Mouse (Mus musculus) hindbrain, embryonic 11.5 days (tissue): ENCODE data around the gene Tinagl1. TPM values are rescaled to one million over a fixed set of nuclear protein-coding genes. Genes with fewer than 3 reads are reported as not detected.
A peak's percentile ranks its signal among the peaks of the same experiment; 100 is the strongest.

Source experiments
- ATAC-seq: fragments of 200-750 bp; cut with Nextera tagmentation; 2 replicates; pipeline ENCODE4 v1.8.0; 2017; ENCODE audit warnings: mild to moderate bottlenecking, moderate TSS enrichment, moderate library complexity; ENCODE audit not compliant: low FRiP score
- DNase-seq: peaks from one replicate; pipeline ENCODE4 v3.0.0-alpha.2; 2015; ENCODE audit warnings: low spot score
- H3K27ac ChIP-seq: fragments of 300-500 bp; sonication (generic); 2 replicates; pipeline ENCODE4 v1.5.1; 2014; ENCODE audit warnings: mild to moderate bottlenecking, low read depth, low read length
- H3K27me3 ChIP-seq: fragments of 300-500 bp; sonication (generic); 2 replicates; pipeline ENCODE4 v1.6.1; 2014; ENCODE audit warnings: mild to moderate bottlenecking, low read length, moderate library complexity, mixed read lengths; ENCODE audit not compliant: control insufficient read depth, insufficient read depth
- H3K36me3 ChIP-seq: fragments of 300-500 bp; sonication (generic); 2 replicates; pipeline ENCODE4 v1.6.1; 2014; ENCODE audit warnings: mild to moderate bottlenecking, low read length, moderate library complexity, mixed read lengths; ENCODE audit not compliant: control insufficient read depth, insufficient read depth
- H3K4me1 ChIP-seq: fragments of 300-500 bp; sonication (generic); replicated peaks from 2 replicates; pipeline ENCODE4 v1.6.1; 2014; ENCODE audit warnings: low read length, mixed read lengths; ENCODE audit not compliant: control insufficient read depth, insufficient read depth
- H3K4me2 ChIP-seq: fragments of 300-500 bp; sonication (generic); replicated peaks from 2 replicates; pipeline ENCODE4 v1.6.1; 2014; ENCODE audit warnings: mild to moderate bottlenecking, low read depth, low read length
- H3K4me3 ChIP-seq: fragments of 300-500 bp; sonication (generic); 2 replicates; pipeline ENCODE4 v1.5.1; 2014; ENCODE audit warnings: low read depth, low read length
- H3K9ac ChIP-seq: fragments of 300-500 bp; sonication (generic); 2 replicates; pipeline ENCODE4 v1.6.1; 2014; ENCODE audit warnings: low read depth, low read length
- H3K9me3 ChIP-seq: fragments of 300-500 bp; sonication (generic); 2 replicates; pipeline ENCODE4 v1.6.1; 2016; ENCODE audit warnings: low read length; ENCODE audit not compliant: control insufficient read depth
- WGBS: fragments of 180-500 bp; shearing (Covaris S2); extraction: QIAGEN DNeasy Blood & Tissue Kit; methylation state at CpG from one replicate; pipeline ENCODE4 v1.1.7; 2014; 5-methylcytosine and 5-hydroxymethylcytosine counted together
- polyA plus RNA-seq: library from polyadenylated mRNA; unstranded; fragments of >200 nt; fragmentation: Nextera tagmentation; extraction: Ambion mirVana; gene quantifications from 2 replicates; pipeline ENCODE4 v1.2.1, GENCODE M21; 2014

Tinagl1 gene
- polyA plus RNA-seq, 1 experiment from 2014 or later: 10.0 TPM

DNA sequence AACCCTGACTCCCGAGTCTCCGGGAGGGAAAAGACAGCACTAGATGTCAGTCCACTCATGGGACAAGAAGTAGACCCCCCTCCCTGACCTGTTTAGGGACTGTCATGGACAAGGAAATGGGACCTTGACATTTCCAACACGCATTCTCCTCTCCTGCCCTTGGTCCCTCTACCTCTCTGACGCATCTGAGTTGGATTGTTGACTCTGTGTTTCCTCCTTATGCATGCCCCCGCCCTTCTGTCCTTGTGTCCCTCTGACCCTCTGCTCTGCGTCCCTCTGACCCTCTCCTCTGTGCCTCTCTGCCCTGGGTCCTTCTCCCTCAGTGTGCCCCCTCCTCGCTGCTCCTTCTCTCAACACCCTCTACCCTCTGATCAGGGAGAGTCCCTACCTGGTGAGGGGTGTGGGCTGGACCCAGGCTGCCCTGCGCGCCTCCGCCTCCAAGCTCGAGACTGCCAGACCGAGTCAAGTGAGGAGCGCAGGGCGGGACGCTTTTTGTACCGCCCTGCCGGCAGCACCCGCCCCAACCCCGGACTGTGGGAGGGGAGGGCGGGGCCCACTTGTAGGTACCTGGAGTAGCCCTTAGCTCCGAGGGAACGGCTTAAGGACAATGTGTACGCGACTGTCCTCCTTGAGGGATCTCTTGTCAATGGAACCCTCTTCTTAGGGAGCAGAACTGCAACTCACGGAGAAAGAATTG is 439 bp downstream of the Tinagl1 start:
- H3K9ac ChIP-seq: no peak overlapping the region
- no peaks in the 10 kb centered on the region for H3K9me3 ChIP-seq
- H3K4me2 ChIP-seq: peak overlapping the region; percentile 32; the same call in 1 of the 2 replicates
- ATAC-seq (peak; percentile 51), DNase-seq (peak; percentile 56)
- no peak overlapping the region for H3K27ac ChIP-seq
- H3K4me3 ChIP-seq: no peak overlapping the region
- H3K27me3 ChIP-seq: peaks cover 8% of the 10 kb centered on the region; the same call in 1 of the 2 replicates
- no peaks in the 10 kb centered on the region for H3K36me3 ChIP-seq
- WGBS: 2% methylated on average over 25 of the region's 25 CpGs
- peaks cover 11% of the 10 kb centered on the region; the same call in 1 of the 2 replicates for H3K4me1 ChIP-seq

- peaks cover 11% of the 10 kb centered on the region; the same call in 1 of the 2 replicates for H3K4me1 ChIP-seq
- H3K9me3 ChIP-seq: no peaks in the 10 kb centered on the region
- H3K27me3 ChIP-seq: peaks cover 8% of the 10 kb centered on the region; the same call in 1 of the 2 replicates
- 37% methylated on average over 19 of the region's 19 CpGs for WGBS
- H3K9ac ChIP-seq: no peak overlapping the region
- H3K4me2 ChIP-seq: no peak overlapping the region
- H3K36me3 ChIP-seq: no peaks in the 10 kb centered on the region
- H3K4me3 ChIP-seq: no peak overlapping the region
- DNase-seq (no peak), ATAC-seq (no peak)
- H3K27ac ChIP-seq: no peak overlapping the region
These were observed 1.0 kb downstream of the Tinagl1 start for GRCm38 (mm10) chr4:130173911-130174311.

DNA sequence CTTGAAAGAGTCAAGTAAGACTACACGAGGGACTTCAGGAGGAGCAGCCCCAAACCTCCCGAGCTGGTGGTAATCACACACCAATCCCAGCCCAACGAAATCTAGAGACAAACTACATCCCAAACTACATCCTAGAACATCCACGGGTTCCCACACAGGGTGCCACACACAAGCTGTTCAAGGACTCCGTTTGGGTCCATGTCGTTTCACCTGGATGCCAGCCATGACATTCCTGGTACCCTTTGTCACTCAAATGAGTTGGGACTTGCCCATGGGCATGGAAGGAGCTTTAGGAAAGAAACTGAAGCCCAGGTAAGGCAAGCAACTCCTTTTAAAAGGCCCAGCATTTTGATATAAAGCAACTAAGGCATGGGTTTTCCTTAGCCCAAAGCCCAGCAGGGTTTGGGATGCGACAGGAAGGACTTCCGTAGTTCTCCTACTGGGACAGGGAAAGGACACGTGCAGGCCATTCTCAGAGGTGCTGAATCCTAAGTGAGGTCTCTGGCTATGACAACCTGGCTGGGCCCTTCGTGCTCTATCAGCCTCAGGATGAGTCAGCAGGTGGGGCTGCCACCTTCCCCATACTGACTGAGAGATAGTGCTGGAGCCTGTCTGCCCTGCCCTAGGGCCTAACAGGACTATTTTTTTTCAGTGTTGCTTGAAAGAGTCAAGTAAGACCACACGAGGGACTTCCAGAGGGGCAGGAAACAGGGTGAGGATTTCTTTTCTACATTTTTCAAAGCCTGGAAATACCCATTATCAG is 1.7 kb downstream of the Tinagl1 start:
- H3K36me3 ChIP-seq: no peaks in the 10 kb centered on the region
- DNase-seq: no peak
- H3K27me3 ChIP-seq: peaks cover 10% of the 10 kb centered on the region; the same call in 1 of the 2 replicates
- no peak overlapping the region for H3K9ac ChIP-seq
- no peak for ATAC-seq
- WGBS: 71% methylated on average over 11 of the region's 11 CpGs
- H3K4me1 ChIP-seq: peaks cover 11% of the 10 kb centered on the region; the same call in 1 of the 2 replicates
- H3K27ac ChIP-seq: no peak overlapping the region
- H3K4me2 ChIP-seq: no peak overlapping the region
- H3K9me3 ChIP-seq: no peaks in the 10 kb centered on the region
- H3K4me3 ChIP-seq: no peak overlapping the region

DNA sequence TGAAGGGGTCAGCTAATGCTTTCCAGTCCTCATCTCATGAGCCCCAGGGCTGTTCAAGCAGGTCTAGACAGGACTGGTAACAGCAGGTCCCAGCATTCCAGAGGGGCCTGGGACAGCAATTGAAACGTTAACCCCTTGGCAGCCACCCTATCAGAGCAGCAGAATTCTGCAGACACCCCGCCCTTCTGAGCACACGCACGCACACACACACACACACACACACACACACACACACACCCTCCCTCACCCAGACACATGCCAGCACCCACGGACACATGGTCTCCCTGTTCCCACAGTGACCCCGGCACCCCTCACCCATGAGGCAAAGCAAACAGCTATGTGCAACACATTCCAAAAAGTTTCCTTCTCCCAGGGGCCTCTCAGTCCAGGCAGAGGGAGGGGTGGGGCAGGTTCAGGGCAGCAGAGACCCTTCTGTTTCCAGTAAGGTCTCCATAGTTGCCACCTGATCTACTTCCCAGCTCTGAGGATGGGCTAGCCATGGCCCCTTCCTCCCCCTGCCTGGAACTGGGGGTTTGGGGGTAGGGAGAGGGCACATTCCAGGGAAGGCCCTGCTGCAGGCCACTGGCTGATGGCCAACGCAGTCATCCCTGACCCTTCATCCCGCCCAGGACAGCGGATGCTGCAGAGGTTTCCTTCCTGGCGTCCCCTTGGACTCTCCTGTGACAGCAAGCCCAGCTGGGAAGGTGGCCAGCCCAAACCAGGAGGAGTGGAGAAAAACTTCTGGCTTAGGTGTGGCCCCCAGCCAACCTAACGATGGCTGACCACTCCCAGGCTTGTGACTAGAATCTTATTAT is 2.8 kb downstream of the Tinagl1 start:
- peaks cover 13% of the 10 kb centered on the region for H3K27me3 ChIP-seq
- H3K9ac ChIP-seq: no peak overlapping the region
- 61% methylated on average over 11 of the region's 11 CpGs for WGBS
- H3K4me3 ChIP-seq: no peak overlapping the region
- H3K4me1 ChIP-seq: peaks cover 13% of the 10 kb centered on the region; the same call in 1 of the 2 replicates
- H3K9me3 ChIP-seq: no peaks in the 10 kb centered on the region
- H3K27ac ChIP-seq: no peak overlapping the region
- DNase-seq: no peak
- H3K36me3 ChIP-seq: no peaks in the 10 kb centered on the region
- ATAC-seq: no peak
- no peak overlapping the region for H3K4me2 ChIP-seq

DNA sequence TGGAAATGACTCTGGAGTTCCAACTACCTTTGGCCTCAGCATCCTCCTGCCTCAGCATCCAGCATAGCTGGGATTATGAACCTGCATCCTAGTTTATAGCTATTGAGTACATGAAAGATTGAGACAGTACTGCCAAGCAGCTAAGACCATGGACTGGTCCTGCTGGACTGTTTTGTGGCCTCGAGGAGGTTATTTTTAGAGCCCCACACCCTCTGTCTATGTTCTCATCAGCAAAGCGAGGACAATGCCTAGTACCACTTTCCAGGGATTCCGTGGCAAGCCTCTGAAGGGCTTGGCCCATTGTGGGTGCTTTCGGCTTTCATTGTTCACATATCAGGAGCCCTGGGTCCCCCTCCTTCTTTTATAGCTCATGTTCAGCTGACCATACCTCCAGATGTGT is 4.6 kb downstream of the Tinagl1 start:
- H3K27me3 ChIP-seq: peaks cover 15% of the 10 kb centered on the region
- no peak for ATAC-seq
- DNase-seq: no peak

GRCm38 (mm10) chr4:130169411-130169971 is 5.4 kb downstream of the Tinagl1 start:
- WGBS: 77% methylated on average over 16 of the region's 16 CpGs
- no peak overlapping the region for H3K27ac ChIP-seq
- no peaks in the 10 kb centered on the region for H3K9me3 ChIP-seq
- H3K9ac ChIP-seq: no peak overlapping the region
- no peaks in the 10 kb centered on the region for H3K36me3 ChIP-seq
- DNase-seq: no peak
- H3K27me3 ChIP-seq: peaks cover 13% of the 10 kb centered on the region
- ATAC-seq: no peak
- no peak overlapping the region for H3K4me3 ChIP-seq
- no peak overlapping the region for H3K4me2 ChIP-seq
- 0 out of 2 replicates have a peak, but pooled peaks cover 3% of the 10 kb centered on the region for H3K4me1 ChIP-seq

More for the DNA sequence above, 4.6 kb downstream of the Tinagl1 start:
- H3K4me3 ChIP-seq: no peak overlapping the region
- WGBS: 91% methylated on average over 4 of the region's 4 CpGs
- no peak overlapping the region for H3K4me2 ChIP-seq
- no peaks in the 10 kb centered on the region for H3K36me3 ChIP-seq
- H3K9me3 ChIP-seq: no peaks in the 10 kb centered on the region
- H3K4me1 ChIP-seq: 0 out of 2 replicates have a peak, but pooled peaks cover 10% of the 10 kb centered on the region
- no peak overlapping the region for H3K9ac ChIP-seq
- H3K27ac ChIP-seq: no peak overlapping the region

GRCm38 (mm10) chr4:130168280-130169183 is 6.4 kb downstream of the Tinagl1 start:
- ATAC-seq: no peak
- DNase-seq: no peak
- H3K4me1 ChIP-seq: peaks cover 3% of the 10 kb centered on the region; the same call in 1 of the 2 replicates
- no peak overlapping the region for H3K4me3 ChIP-seq
- peaks cover 10% of the 10 kb centered on the region for H3K27me3 ChIP-seq
- H3K36me3 ChIP-seq: no peaks in the 10 kb centered on the region
- no peak overlapping the region for H3K9ac ChIP-seq
- H3K4me2 ChIP-seq: peak overlapping the region; percentile 15; the same call in 1 of the 2 replicates
- H3K27ac ChIP-seq: no peak overlapping the region
- H3K9me3 ChIP-seq: no peaks in the 10 kb centered on the region
- WGBS: 30% methylated on average over 16 of the region's 16 CpGs
